Mouse (Mus musculus): ENCODE results near the gene Pitpna. TPM values are rescaled to one million over a fixed set of nuclear protein-coding genes. Genes with fewer than 3 reads are reported as not detected.

The Pitpna gene
- total RNA-seq, 1 experiment from 2014 or later: 74.6 TPM

DNA sequence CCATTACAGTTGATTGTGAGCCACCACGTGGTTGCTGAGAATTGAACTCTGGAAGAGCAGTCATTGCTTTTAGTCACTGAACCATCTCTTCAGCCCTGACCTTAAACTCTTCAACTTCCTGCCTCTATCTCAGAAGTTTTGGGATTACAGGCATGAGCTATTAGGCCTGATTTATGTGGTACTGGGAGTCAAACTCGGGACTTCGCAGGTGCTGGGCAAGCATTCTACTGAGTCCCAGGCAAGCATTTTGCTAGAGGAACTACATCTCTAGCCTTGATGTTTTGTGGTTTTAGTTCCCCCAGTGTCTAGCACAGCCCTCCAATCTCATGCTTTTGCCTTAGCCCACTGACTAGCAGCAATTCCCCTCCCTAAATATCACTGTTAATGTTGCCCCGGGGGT lies 2.8 kb upstream of the Pitpna start:
- no peak for ATAC-seq (replicated peaks; ENCODE audit: low read depth, poor library complexity, severe bottlenecking)

- no peak for ATAC-seq (replicated peaks; ENCODE audit: low read depth, poor library complexity, severe bottlenecking)
Observed at GRCm38 (mm10) chr11:75585978-75586377, 1.9 kb upstream of the Pitpna start.

DNA sequence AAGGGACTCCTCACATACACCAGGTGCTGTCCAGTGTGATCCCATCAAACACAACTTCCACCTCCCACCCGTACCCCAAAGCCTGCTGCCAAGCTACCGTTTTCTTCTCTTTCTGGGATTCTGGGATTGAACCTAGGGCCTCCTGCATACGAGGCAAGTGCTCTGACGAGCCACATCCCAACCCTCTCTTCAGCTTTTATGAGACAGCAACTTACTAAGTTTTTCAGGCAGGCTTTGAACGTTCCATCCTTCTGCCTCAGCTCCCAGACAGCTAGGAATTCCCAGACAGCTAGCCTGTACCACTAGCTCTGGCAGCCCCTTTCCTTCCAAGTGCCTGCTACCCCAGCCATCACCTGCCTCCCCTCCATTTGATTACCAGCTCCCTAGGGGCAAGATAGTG lies 934 bp upstream of the Pitpna start:
- no peak for ATAC-seq (replicated peaks; ENCODE audit: low read depth, poor library complexity, severe bottlenecking)

GRCm38 (mm10) chr11:75588285-75588941 lies 516 bp downstream of the Pitpna start:
- peak; percentile 14 for ATAC-seq (replicated peaks; ENCODE audit: low read depth, poor library complexity, severe bottlenecking)

GRCm38 (mm10) chr11:75592612-75593011 lies 4.7 kb downstream of the Pitpna start:
- ATAC-seq (replicated peaks; ENCODE audit: low read depth, poor library complexity, severe bottlenecking): peak; percentile 60

GRCm38 (mm10) chr11:75594431-75594830 lies 6.5 kb downstream of the Pitpna start:
- peak; percentile 84 for ATAC-seq (replicated peaks; ENCODE audit: low read depth, poor library complexity, severe bottlenecking)

DNA sequence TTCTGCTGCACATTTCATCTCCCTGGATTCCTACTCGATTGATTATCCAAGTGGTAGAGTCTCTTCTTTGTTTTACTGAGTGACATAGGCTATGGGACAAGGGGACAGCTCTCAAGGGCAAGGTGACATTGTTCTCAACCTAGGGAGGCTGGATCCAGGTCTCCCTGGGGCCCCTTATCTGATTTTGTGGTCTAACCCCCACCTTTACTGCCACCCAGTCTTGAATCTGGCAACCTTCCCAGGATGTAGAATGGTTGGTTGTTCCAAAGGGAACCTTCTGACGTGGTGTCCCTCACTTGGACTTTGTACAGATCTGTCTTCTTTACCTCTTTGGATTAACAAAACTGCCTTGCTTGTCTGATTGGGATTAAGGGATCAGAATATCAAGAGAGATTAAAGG lies 7.5 kb downstream of the Pitpna start:
- ATAC-seq (replicated peaks; ENCODE audit: low read depth, poor library complexity, severe bottlenecking): no peak

DNA sequence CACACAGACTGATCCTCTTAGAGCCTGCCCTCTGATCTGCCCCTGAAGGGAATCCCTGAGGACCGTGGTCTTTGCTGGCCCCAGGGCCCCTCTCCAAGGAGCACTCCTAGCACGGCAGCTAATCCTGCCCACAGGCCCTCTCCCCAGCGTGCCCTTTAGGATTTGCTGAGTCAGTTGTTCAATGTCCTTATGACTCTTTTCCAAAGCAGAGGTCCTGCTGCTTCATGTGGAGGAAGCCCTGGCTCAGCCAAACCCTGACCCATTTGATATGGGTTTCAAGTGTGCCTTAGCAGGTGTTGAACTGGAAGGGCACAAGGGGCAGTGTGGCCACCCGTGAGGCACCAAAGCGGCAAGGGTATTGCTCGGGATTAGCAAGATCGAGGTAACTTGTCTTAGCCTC lies 7.9 kb downstream of the Pitpna start:
- ATAC-seq (replicated peaks; ENCODE audit: low read depth, poor library complexity, severe bottlenecking): no peak

GRCm38 (mm10) chr11:75596726-75597255 lies 8.9 kb downstream of the Pitpna start:
- no peak for ATAC-seq (replicated peaks; ENCODE audit: low read depth, poor library complexity, severe bottlenecking)

DNA sequence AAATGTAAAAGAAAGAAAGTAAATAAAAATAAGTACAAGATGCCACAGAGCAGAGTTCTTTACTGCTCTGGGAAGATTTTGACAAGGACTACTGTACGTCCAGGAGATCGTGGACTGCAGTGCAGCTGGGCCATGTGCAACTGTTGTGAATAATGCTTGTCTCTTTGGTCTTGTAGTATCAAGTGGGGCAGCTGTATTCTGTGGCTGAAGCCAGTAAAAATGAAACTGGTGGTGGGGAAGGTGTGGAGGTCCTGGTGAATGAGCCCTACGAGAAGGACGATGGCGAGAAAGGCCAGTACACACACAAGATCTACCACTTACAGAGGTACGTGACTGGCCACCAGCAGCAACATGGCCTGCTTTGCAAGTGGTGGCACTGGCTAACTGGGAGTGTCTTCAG lies 10.1 kb downstream of the Pitpna start:
- no peak for ATAC-seq (replicated peaks; ENCODE audit: low read depth, poor library complexity, severe bottlenecking)

DNA sequence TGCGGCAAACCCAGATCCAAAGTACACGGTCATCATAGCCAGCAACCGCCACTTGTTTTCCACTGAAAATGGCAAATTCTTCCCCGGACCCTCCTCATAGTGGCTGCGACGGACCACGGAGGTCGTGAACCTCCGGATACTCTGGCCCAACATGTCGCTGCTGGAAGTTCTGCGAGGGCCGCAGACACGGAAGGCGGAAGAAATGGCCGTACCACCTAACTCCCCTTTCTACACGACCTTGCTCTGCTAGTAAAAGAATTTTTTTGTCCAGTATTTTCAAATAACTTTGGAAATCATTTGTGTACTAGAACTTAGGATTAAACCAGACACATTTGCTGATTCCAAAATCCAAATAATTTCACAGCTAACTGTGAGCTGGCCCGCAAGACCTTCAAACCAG lies 11.9 kb downstream of the Pitpna start:
- peak; percentile 93 for ATAC-seq (replicated peaks; ENCODE audit: low read depth, poor library complexity, severe bottlenecking)

DNA sequence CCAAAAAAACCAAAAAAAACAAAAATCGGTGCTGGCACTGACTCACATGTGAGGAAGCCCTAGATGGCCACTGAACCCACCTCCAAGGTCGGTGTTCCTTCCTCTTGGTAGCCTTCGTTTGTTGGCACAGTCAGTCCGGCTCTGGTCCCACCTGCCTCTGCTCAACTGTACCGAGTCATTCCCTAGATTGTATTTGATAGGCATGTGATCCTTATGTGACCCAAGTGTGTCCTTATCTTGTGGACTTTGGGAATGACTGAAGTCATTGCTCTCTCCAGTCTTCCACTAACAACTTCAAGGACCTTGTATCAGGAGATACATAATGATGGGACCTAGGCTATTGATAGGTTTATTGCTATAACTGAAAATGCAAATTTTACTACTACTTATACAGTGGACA lies 16.9 kb downstream of the Pitpna start:
- ATAC-seq (replicated peaks; ENCODE audit: low read depth, poor library complexity, severe bottlenecking): no peak

- no peak for ATAC-seq (replicated peaks; ENCODE audit: low read depth, poor library complexity, severe bottlenecking)
Observed at GRCm38 (mm10) chr11:75605318-75605717, 17.4 kb downstream of the Pitpna start.

DNA sequence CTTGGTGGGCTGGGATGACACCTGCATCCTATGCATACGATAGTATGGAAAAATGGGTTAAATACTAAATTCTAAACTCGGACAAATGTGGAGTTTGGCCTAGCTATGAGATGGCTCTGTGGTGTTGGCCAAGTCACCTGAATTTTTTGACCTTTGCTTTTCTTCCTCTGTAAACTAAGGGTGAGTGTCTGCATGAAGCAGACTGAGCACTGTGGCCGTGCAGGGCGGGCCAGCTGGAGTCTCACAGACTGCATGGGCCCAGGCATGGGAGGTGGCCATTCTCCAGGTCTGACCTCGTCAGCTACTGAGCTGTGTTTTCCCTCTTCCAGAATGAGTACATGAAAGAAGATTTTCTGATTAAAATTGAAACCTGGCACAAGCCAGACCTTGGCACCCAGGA lies 20.9 kb downstream of the Pitpna start:
- ATAC-seq (replicated peaks; ENCODE audit: low read depth, poor library complexity, severe bottlenecking): no peak

- no peak for ATAC-seq (replicated peaks; ENCODE audit: low read depth, poor library complexity, severe bottlenecking)
Observed at GRCm38 (mm10) chr11:75610021-75610420, 22.1 kb downstream of the Pitpna start.

- ATAC-seq (replicated peaks; ENCODE audit: low read depth, poor library complexity, severe bottlenecking): no peak
Observed at GRCm38 (mm10) chr11:75614769-75615168, 26.9 kb downstream of the Pitpna start.

DNA sequence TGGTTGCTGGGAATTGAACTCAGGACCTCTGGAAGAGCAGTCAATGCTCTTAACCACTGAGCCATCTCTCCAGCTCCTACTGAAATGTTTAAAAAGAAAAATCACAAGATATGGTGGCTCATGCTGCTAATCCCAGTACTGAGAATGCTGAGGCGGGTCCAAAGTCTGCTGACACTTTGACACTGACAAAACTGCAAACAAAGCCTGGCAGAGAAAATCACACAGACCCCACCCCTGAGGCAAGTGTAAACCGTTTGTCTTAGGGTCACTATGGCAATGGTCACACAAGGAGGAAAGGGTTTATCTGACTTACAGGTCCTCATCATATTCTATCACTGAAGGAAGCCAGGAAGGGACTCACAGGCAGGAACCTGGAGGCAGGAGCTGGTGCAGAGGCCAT lies 27.7 kb downstream of the Pitpna start:
- ATAC-seq (replicated peaks; ENCODE audit: low read depth, poor library complexity, severe bottlenecking): no peak

DNA sequence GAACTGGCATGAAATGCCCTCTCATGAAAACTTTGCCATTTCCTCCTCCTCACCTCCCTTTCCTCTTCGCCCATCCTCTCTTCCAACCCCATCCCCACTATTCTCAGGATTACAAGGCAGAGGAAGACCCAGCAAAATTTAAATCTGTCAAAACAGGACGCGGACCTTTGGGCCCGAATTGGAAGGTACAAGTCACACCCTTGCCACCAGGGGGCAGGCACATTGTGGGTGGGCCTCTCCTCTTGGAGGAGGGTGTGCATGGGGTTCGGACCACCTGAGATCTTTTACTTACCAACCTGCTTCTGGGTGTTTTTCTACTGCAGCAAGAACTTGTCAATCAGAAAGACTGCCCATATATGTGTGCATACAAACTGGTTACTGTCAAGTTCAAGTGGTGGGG lies 31.2 kb downstream of the Pitpna start:
- ATAC-seq (replicated peaks; ENCODE audit: low read depth, poor library complexity, severe bottlenecking): no peak

GRCm38 (mm10) chr11:75620136-75620780 lies 32.4 kb downstream of the Pitpna start:
- ATAC-seq (replicated peaks; ENCODE audit: low read depth, poor library complexity, severe bottlenecking): no peak

- no peak for ATAC-seq (replicated peaks; ENCODE audit: low read depth, poor library complexity, severe bottlenecking)
Observed at GRCm38 (mm10) chr11:75621426-75621825, 33.5 kb downstream of the Pitpna start.

DNA sequence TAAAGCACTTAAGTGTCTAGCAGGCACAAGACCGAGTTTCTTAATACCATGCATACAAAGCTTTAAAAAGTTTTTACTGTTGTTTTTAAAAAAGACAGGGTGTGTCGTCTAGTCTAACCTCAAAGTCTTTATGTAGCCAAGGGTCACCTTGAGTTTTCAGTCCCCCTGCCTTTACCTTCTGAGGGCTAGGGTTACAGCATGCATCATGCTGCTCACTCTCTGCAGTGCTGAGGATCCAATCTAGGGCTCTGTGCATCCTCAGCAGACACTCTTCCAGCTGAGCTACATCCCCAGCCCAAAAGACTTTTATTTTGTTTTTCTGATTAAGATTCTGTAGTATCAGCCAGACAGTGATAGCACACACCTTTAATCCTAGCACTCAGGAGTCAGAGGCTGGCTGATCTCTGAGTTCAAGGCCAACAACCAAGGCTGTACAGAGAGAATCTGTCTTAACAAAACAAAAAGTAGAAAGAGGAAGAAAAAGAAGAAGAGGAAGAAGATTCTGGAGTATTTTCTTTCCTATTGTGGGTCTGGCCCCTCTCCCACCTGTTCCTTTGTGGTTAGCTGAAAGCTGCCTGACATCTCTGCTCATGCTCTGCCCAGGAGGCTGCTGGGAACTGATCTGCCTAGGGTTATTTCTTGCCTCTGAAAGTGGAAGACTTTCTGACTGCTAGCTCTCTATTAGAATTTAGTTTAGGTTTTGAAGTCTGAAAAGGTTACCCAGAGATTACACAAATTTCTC lies 34.9 kb downstream of the Pitpna start:
- ATAC-seq (replicated peaks; ENCODE audit: low read depth, poor library complexity, severe bottlenecking): peak; percentile 59
